Mouse (Mus musculus): ENCODE measurements around the gene Tor3a. TPM values are rescaled to one million over a fixed set of nuclear protein-coding genes. Genes with fewer than 3 reads are reported as not detected.

The Tor3a gene
- total RNA-seq, 1 experiment from 2014 or later = 10.6 TPM

GRCm38 (mm10) chr1:156635148-156635547 is 39.0 kb downstream of the Tor3a start:
- no peak for DNase-seq

GRCm38 (mm10) chr1:156633095-156633494 is 41.1 kb downstream of the Tor3a start:
- peak; percentile 51 for DNase-seq

- peak; percentile 22 for DNase-seq
Observed at GRCm38 (mm10) chr1:156630965-156631364, 43.2 kb downstream of the Tor3a start.

GRCm38 (mm10) chr1:156629984-156630383 is 44.2 kb downstream of the Tor3a start:
- DNase-seq = no peak

GRCm38 (mm10) chr1:156626729-156627128 is 47.4 kb downstream of the Tor3a start:
- no peak for DNase-seq

- DNase-seq = no peak
Observed at GRCm38 (mm10) chr1:156624231-156624630, 49.9 kb downstream of the Tor3a start.

- DNase-seq = no peak
Observed at GRCm38 (mm10) chr1:156620951-156621350, 53.2 kb downstream of the Tor3a start.

GRCm38 (mm10) chr1:156620292-156620909 is 53.8 kb downstream of the Tor3a start:
- no peak for DNase-seq

GRCm38 (mm10) chr1:156617811-156618210 is 56.3 kb downstream of the Tor3a start:
- DNase-seq = no peak

- DNase-seq = no peak
Observed at GRCm38 (mm10) chr1:156616989-156617598, 57.1 kb downstream of the Tor3a start.

GRCm38 (mm10) chr1:156615381-156616133 is 58.6 kb downstream of the Tor3a start:
- DNase-seq = peak; percentile 90

GRCm38 (mm10) chr1:156614710-156615109 is 59.4 kb downstream of the Tor3a start:
- DNase-seq = no peak

GRCm38 (mm10) chr1:156613855-156614530 is 60.2 kb downstream of the Tor3a start:
- DNase-seq = peak; percentile 25

GRCm38 (mm10) chr1:156610257-156610656 is 63.9 kb downstream of the Tor3a start:
- DNase-seq = no peak

GRCm38 (mm10) chr1:156608496-156608895 is 65.7 kb downstream of the Tor3a start:
- no peak for DNase-seq

- DNase-seq = no peak
Observed at GRCm38 (mm10) chr1:156605940-156606339, 68.2 kb downstream of the Tor3a start.

GRCm38 (mm10) chr1:156605094-156605866 is 68.9 kb downstream of the Tor3a start:
- no peak for DNase-seq

Other genes with a start within 250 kb of the Tor3a start
- gene Soat1, start 200.0 kb downstream of the Tor3a start, total RNA-seq (2021) = 623 and 656 TPM in 2 replicates
- gene Gm10031, start 150.3 kb downstream of the Tor3a start, total RNA-seq (2021) = 41.3 and 41.6 TPM in 2 replicates
- gene Abl2, start 115.6 kb downstream of the Tor3a start, total RNA-seq (2021) = 19.9 and 20.9 TPM in 2 replicates
- gene Fam20b, start 44.7 kb upstream of the Tor3a start, total RNA-seq (2021) = 40.7 and 42.9 TPM in 2 replicates
- 4.2 and 4.3 TPM in 2 replicates for gene Angptl1, start 164.2 kb upstream of the Tor3a start, total RNA-seq (2021)